Mouse (Mus musculus): ENCODE measurements around the gene Zfp704.

DNA sequence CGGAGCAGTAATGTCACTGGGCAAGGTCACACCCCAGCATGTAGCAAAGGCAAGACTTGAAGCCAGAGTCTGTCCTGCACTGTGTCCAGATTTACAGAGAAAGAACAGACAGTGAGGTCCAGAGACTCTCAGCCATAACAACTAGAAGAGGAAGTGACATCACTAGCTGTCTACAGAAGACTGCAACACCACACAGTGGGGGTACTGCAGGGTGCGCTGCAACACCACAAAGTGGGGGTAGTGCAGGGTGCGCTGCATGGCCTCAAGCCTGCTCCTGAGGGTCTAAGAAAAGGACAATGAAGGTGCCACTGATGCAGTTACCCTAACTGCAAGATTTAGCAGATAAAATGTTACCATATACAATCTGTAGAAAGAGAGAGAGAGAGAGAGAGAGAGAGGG is 11.8 kb downstream of the Zfp704 start:
- no peak for TF ChIP-seq TAL1 (IDR thresholded peaks at IDR 0.05; ENCODE audit: low read length)
- no peak for TF ChIP-seq GATA1 (IDR thresholded peaks at IDR 0.05; ENCODE audit: low read length)
